Mouse (Mus musculus) forebrain, embryonic 14.5 days (tissue): ENCODE results near the gene Tnks2. TPM values are rescaled to one million over a fixed set of nuclear protein-coding genes. Genes with fewer than 3 reads are reported as not detected.

Experiments
- ATAC-seq: fragments of 200-750 bp; cut with Nextera tagmentation; 2 replicates; pipeline ENCODE4 v1.8.0; 2017; ENCODE audit warnings: mild to moderate bottlenecking, moderate library complexity
- DNase-seq: peaks from one replicate; pipeline ENCODE4 v3.0.0-alpha.2; 2015; ENCODE audit warnings: low spot score
- H3K27ac ChIP-seq: fragments of 300-500 bp; sonication (generic); 2 replicates; pipeline ENCODE4 v1.5.1; 2014; ENCODE audit warnings: low read depth, mild to moderate bottlenecking, control low read depth, low read length, moderate library complexity
- H3K27me3 ChIP-seq: fragments of 300-500 bp; sonication (generic); replicated peaks from 2 replicates; pipeline ENCODE4 v1.6.1; 2014; ENCODE audit warnings: low read length, control low read depth, mixed read lengths; ENCODE audit not compliant: control insufficient read depth, insufficient read depth
- H3K36me3 ChIP-seq: fragments of 300-500 bp; sonication (generic); 2 replicates; pipeline ENCODE4 v1.6.1; 2014; ENCODE audit warnings: low read length, control low read depth; ENCODE audit not compliant: control insufficient read depth, insufficient read depth
- H3K4me1 ChIP-seq: fragments of 300-500 bp; sonication (generic); 2 replicates; pipeline ENCODE4 v1.6.1; 2014; ENCODE audit warnings: antibody characterized with exemption, low read length, control low read depth; ENCODE audit not compliant: control insufficient read depth, insufficient read depth
- H3K4me2 ChIP-seq: fragments of 300-500 bp; sonication (generic); 2 replicates; pipeline ENCODE4 v1.6.1; 2014; ENCODE audit warnings: mild to moderate bottlenecking, control low read depth, low read length
- H3K4me3 ChIP-seq: fragments of 300-500 bp; sonication (generic); 2 replicates; pipeline ENCODE4 v1.5.1; 2014; ENCODE audit warnings: low read depth, low read length, control low read depth
- H3K9ac ChIP-seq: fragments of 300-500 bp; sonication (generic); 2 replicates; pipeline ENCODE4 v1.6.1; 2014; ENCODE audit warnings: mild to moderate bottlenecking, low read length, control low read depth, moderate library complexity
- H3K9me3 ChIP-seq: fragments of 300-500 bp; sonication (generic); replicated peaks from 2 replicates; pipeline ENCODE4 v1.6.1; 2016; ENCODE audit warnings: low read length, control low read depth, mixed read lengths; ENCODE audit not compliant: control insufficient read depth
- WGBS: fragments of 180-500 bp; shearing (Covaris S2); extraction: QIAGEN DNeasy Blood & Tissue Kit; methylation state at CpG from one replicate; pipeline ENCODE4 v1.1.7; 2014; 5-methylcytosine and 5-hydroxymethylcytosine counted together
- polyA plus RNA-seq: library from polyadenylated mRNA; unstranded; fragments of >200 nt; fragmentation: Nextera tagmentation; extraction: Ambion mirVana; gene quantifications from 2 replicates; pipeline ENCODE4 v1.2.1, GENCODE M21; 2014

Tnks2 gene
- polyA plus RNA-seq, 1 experiment from 2014 or later: 50.0 TPM

GRCm38 (mm10) chr19:36897778-36898177 is 63.7 kb downstream of the Tnks2 start:
- Histone ChIP-seq H3K9ac (no peak overlapping the region), H3K27ac (no peak overlapping the region), H3K4me3 (no peak overlapping the region), H3K27me3 (no peaks in the 10 kb centered on the region), H3K36me3 (peaks cover 18% of the 10 kb centered on the region), H3K9me3 (no peaks in the 10 kb centered on the region), H3K4me1 (peaks cover 8% of the 10 kb centered on the region), H3K4me2 (no peak overlapping the region)
- DNase-seq (peak; percentile 64), ATAC-seq (no peak)
- 43% methylated on average over 9 of the region's 9 CpGs for WGBS

DNA sequence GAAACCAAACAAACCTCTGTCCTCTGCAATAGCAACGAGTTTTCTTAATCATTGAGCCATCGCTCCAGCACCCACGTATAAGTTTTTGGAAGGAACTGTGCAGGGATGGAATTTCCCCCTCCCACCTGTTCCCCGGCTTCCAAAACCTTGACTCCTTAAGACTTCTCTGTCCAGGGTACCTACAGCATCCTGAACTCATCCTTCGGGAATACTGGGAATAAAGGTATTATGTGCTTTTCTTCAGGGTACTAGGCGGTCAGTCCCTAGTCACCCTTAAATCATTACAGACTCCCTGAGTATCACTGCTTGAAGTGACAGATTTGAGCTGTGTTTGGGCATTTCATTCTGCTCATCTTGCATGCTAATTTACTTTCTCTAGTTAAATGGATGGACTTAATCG is 69.3 kb downstream of the Tnks2 start:
- H3K4me2 ChIP-seq: peak overlapping the region; percentile 76
- 22% methylated on average over 7 of the region's 7 CpGs for WGBS
- no peak for DNase-seq
- H3K4me1 ChIP-seq: no peaks in the 10 kb centered on the region
- H3K9ac ChIP-seq: peak overlapping the region; percentile 72
- no peaks in the 10 kb centered on the region for H3K36me3 ChIP-seq
- no peak overlapping the region for H3K4me3 ChIP-seq
- H3K27ac ChIP-seq: peak overlapping the region; percentile 72; the same call in 1 of the 2 replicates
- no peaks in the 10 kb centered on the region for H3K27me3 ChIP-seq
- no peaks in the 10 kb centered on the region for H3K9me3 ChIP-seq
- no peak for ATAC-seq

- H3K4me1 ChIP-seq: no peaks in the 10 kb centered on the region
- peak overlapping the region; percentile 76 for H3K4me2 ChIP-seq
- no peaks in the 10 kb centered on the region for H3K27me3 ChIP-seq
- H3K9ac ChIP-seq: peak overlapping the region; percentile 72
- H3K36me3 ChIP-seq: no peaks in the 10 kb centered on the region
- DNase-seq (peak; percentile 83), ATAC-seq (peak; percentile 92)
- 1% methylated on average over 41 of the region's 41 CpGs for WGBS
- no peaks in the 10 kb centered on the region for H3K9me3 ChIP-seq
- H3K4me3 ChIP-seq: peak overlapping the region; percentile 46
- H3K27ac ChIP-seq: peak overlapping the region; percentile 72
Observed at GRCm38 (mm10) chr19:36904211-36905007, 70.4 kb downstream of the Tnks2 start.

DNA sequence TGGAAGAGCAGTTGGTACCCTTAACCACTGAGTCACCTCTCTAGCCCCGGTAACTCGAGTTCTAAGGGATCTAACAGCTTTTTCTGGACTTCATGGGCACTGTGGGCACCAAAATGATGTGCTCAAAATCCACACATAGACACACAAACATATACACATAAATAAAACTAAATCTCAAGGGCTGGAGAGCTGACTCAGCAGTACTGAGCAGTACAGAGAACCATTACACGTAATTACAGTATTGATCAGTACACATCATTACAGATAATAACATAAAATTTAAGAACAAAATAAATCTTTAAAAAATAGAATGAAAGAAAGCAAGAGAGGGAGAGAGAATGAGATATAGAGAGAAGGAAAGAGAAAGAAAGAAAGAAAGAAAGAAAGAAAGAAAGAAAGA is 75.1 kb downstream of the Tnks2 start:
- Histone ChIP-seq H3K4me2 (no peak overlapping the region), H3K36me3 (no peaks in the 10 kb centered on the region), H3K9me3 (no peaks in the 10 kb centered on the region), H3K4me3 (no peak overlapping the region), H3K4me1 (peaks cover 9% of the 10 kb centered on the region), H3K27me3 (no peaks in the 10 kb centered on the region), H3K27ac (no peak overlapping the region), H3K9ac (no peak overlapping the region)
- ATAC-seq (no peak), DNase-seq (no peak)
- 86% methylated on average over 3 of the region's 3 CpGs for WGBS

DNA sequence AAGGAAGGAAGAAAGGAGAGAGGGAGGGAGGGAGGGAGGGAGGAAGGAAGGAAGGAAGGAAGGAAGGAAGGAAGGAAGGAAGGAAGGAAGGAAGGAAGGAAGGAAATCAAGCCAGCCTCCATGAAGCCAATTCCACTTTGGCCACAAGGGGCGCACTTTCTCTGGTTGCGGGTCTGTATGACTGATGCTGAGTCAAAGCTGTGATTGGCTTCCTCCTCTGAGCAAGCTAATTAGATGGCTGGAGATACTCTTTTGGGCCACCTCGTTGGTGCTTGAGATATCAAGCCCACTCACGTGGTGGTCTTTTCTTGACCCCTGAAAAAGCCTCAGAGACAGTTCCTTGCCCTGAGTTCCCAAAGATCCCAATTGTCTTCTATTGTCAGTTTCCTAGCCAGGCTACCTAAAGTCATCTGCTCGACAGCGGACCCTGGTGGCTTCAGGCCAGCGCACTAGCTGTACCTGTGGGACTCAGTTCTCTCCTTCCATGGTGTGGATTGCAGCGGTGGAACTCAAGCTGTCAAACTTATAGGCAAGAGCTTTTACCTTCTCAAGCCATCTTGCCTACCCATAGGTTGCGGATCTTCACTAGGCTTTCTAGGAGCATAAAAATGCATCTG is 75.8 kb downstream of the Tnks2 start:
- Histone ChIP-seq H3K9ac (no peak overlapping the region), H3K9me3 (no peaks in the 10 kb centered on the region), H3K4me1 (peaks cover 9% of the 10 kb centered on the region), H3K4me3 (no peak overlapping the region), H3K27me3 (no peaks in the 10 kb centered on the region), H3K4me2 (no peak overlapping the region), H3K27ac (no peak overlapping the region), H3K36me3 (no peaks in the 10 kb centered on the region)
- DNase-seq (peak; percentile 74), ATAC-seq (peak; percentile 48; the same call in 1 of the 2 replicates)
- WGBS: 30% methylated on average over 9 of the region's 9 CpGs

GRCm38 (mm10) chr19:36910424-36911045 is 76.5 kb downstream of the Tnks2 start:
- peak; percentile 57 for ATAC-seq
- DNase-seq: peak; percentile 64
- 21% methylated on average over 12 of the region's 12 CpGs for WGBS
- 0 out of 2 replicates have a peak overlapping the region, but pooled peaks have one; percentile 3 for H3K4me2 ChIP-seq
- H3K27ac ChIP-seq: 0 out of 2 replicates have a peak overlapping the region, but pooled peaks have one; percentile 9
- peaks cover 9% of the 10 kb centered on the region for H3K4me1 ChIP-seq
- no peaks in the 10 kb centered on the region for H3K9me3 ChIP-seq
- H3K27me3 ChIP-seq: no peaks in the 10 kb centered on the region
- H3K9ac ChIP-seq: no peak overlapping the region
- H3K4me3 ChIP-seq: no peak overlapping the region
- H3K36me3 ChIP-seq: no peaks in the 10 kb centered on the region

GRCm38 (mm10) chr19:36913064-36913463 is 79.0 kb downstream of the Tnks2 start:
- Histone ChIP-seq H3K9ac (no peak overlapping the region), H3K27me3 (no peaks in the 10 kb centered on the region), H3K4me2 (no peak overlapping the region), H3K27ac (no peak overlapping the region), H3K4me1 (peaks cover 15% of the 10 kb centered on the region), H3K36me3 (no peaks in the 10 kb centered on the region), H3K9me3 (no peaks in the 10 kb centered on the region), H3K4me3 (no peak overlapping the region)
- ATAC-seq (no peak), DNase-seq (no peak)
- 81% methylated on average over 7 of the region's 7 CpGs for WGBS

- Histone ChIP-seq H3K4me2 (no peak overlapping the region), H3K4me1 (peaks cover 10% of the 10 kb centered on the region; the same call in 1 of the 2 replicates), H3K27ac (no peak overlapping the region), H3K27me3 (no peaks in the 10 kb centered on the region), H3K4me3 (no peak overlapping the region), H3K36me3 (no peaks in the 10 kb centered on the region), H3K9me3 (no peaks in the 10 kb centered on the region), H3K9ac (no peak overlapping the region)
- DNase-seq (no peak), ATAC-seq (no peak)
- 79% methylated on average over 4 of the region's 4 CpGs for WGBS
Observed at GRCm38 (mm10) chr19:36916206-36916605, 82.2 kb downstream of the Tnks2 start.
